Mouse (Mus musculus): ENCODE measurements around the gene Rgs2.

DNA sequence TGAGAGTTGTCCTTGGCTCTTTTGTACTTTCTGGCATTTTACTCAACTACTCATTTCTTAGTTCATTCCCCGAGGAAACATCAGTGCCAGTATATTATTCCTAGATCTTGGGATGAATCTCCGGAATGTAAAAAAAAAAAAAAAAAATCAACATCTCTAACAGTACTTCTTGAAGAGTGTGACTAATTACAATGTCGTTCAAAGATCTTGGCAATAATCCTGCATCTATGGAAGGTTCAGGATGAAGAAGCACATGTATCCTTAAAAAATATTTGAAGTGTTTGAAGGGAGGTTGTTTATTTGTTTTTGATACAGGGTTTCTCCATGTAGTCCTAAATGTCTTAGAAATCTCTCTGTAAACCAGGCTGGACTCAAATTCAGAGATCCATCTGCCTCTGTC, 41.7 kb downstream of the Rgs2 start:
- TF ChIP-seq POLR2A (IDR thresholded peaks at IDR 0.05; ENCODE audit: borderline replicate concordance, extremely low read depth, low read depth, low read length) (no peak), CTCF (IDR thresholded peaks at IDR 0.05; ENCODE audit: insufficient read depth, low read length) (no peak)
